Mouse (Mus musculus) right cerebral cortex, postnatal 36 days (tissue): ENCODE data around the gene Cdh22.
A peak's percentile ranks its signal among the peaks of the same experiment; 100 is the strongest.

Experiments used
- DNase-seq, 2 experiments: peaks; one replicate each; pipeline ENCODE4 v3.0.0; 2022; ENCODE audit warnings: low spot score in 2 of 2, mixed read lengths in 1 of 2

Cdh22 gene

DNA sequence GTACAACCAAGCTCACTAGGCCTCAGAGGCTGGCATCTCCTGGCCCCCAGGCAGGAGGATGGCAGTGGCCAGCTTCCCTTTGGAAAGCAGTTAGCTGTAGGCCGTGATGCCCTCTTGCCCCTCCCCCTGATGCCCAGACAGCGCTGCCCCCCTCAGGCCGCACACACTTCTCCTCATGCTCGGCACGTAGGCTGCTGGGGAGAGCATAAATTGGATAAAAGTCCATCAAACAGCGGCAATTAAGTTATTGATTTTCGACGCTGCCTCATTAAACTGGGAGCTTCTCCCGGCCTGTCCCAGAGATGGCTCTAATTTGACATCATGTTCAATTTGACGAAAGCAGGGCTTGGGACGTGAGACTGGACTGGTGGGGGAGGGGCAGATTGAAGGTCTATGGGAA is 76.8 kb downstream of the Cdh22 start:
- DNase-seq: no peak

DNA sequence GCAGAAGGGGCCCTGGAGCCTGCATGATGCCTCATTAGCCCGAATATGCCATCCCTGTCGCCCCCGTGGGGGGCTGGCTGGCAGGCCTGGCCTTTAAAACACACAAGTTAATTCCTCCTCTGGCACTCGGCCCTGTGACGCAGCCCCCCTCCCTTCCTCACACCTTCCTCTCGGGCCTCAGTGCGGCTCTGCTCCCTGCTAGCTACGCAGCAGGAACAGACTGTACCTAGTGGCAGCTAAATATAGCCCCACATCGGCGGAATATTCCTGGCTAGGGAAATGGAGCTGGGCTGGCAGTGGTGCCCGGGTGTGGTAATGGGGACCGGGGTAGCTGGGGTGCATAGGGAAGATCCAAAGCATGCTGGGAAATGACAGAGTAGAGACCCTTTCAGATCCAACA is 81.6 kb downstream of the Cdh22 start:
- DNase-seq: peak; percentile 75 to 81

DNA sequence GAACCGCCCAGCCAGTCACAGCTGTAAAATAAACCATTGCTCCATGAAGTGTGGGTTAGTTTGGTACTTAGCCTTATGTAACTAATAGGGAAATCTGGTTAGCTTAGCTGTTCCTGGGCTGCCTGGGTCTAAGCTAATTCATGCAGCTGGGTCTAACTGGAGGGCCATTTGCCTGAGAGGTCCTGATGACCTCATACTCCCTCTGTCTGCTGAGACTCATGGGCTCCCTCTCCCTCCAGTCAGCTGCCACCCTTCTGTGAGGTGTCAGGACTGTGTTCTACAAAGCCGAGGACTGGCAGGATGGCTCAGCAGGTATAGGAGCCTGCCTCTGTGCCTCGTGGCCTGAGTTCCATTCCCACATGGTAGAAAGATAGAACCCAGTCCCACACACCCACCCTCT is 84.9 kb downstream of the Cdh22 start:
- DNase-seq: no peak

DNA sequence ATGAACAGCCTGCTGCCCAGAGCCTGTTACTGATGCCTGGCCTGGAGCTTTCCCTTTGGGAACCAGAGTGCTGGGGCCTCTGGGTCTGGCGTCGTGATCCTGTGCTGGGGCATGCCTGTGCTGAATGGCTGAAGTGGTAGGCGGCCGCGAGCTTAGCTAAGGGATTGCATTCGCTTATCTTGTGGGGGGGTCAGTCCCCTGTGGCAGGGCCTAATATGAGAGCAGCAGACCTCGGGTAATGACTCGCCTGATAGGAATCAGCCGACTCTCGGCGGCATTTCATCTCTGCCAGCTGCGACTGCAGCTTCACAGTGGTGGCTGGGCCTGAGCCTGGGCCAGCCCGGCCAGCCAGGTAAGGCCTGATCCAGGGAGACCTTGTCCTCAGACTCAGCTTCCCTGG is 88.8 kb downstream of the Cdh22 start:
- no peak for DNase-seq

DNA sequence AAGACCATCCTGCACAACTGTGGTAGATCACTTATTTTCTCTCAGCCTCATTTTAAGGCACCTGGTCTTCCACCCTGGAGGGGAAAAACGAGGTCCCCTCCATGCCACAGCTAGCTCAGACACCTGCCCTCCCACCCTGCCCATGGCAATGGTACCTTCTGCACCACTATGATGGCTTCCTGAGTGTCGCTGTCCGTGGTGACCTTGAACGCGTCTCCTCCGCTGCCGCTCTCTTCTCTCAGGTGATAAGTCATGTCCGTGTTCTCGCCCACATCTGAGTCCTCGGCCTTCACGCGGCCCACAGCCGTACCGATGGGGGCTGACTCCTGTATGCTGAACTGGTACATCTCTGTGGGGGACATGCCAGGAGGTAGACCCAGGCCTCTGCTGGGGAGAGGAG is 91.2 kb downstream of the Cdh22 start:
- DNase-seq: no peak

DNA sequence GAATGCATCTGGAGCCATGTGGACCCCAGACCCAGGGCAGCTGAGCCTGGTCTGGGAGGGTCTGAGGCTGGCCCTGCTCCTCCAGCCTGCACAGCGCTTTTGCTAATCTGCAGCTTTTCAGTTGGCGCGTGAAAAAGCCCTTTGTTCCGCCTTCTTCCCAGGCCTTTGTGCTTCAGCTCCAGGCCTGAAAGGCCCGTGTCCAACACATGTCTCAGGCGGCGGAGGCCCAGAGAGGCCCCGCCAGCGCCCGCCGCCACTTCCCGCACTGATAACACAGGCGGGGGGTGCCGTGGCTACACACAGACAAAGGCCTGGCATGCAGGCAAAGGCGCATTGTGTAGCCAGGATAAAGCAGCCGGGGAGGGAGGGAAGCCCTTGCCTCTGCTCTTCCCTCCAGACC is 98.6 kb downstream of the Cdh22 start:
- DNase-seq: no peak

DNA sequence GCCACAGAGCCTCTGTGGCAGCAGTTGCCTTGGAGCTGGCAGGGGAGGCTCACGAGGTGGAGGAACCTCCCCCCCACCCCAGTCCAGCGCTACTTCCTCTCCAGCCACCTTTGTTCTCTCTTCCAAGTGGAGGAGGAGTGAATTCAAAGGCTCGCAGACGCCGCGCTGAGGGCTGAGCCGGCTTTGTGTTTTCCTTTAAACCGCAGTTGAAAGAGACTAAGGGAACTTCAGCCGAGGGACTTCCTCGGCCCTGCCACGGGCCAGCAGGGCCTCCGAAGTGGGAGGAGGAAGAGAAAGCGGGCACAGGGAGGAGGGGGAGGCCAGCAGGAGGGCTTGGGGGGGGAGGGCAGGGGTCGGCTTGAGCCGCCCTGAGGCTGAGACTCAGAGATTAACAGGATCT is 101.1 kb downstream of the Cdh22 start:
- DNase-seq: no peak

DNA sequence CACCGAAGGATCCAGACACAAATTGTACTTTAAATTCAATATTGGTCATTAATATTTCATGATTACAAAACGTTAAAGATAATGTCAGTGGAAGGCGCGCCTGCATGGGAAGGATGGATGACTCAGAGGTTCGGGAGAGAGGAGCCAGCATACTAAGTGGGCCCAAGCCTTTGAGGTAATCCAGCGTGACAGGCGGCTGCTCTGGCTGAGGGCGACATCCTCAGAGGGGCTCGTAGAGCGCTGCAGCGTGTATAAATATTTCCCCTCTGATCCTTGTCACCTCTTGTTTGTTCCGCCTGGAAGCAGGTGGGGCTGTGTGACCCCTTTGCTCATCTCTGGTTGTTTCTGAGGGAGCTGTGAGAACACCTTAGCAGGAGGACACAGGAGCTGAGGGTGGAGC is 103.2 kb downstream of the Cdh22 start:
- no peak for DNase-seq

DNA sequence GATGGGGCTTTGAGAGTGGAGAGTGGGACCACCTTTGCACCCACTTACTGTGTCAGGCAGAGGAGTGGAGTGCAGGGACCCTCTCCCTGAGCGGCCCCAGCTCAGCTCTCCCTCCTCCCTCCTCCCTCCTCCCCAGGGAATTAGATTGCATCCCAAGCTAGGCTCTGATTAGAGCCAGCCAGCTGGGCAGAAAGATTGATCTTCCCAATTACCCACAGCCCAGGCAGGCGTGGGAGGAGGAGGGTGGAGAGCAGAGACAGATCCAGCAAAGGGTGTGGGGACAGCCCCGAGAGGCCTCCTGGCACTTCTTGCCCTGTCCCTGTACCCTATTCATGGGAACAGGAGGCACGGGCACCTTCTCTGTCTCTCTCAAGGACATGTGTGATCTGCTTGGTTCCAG is 105.5 kb downstream of the Cdh22 start:
- DNase-seq: no peak

DNA sequence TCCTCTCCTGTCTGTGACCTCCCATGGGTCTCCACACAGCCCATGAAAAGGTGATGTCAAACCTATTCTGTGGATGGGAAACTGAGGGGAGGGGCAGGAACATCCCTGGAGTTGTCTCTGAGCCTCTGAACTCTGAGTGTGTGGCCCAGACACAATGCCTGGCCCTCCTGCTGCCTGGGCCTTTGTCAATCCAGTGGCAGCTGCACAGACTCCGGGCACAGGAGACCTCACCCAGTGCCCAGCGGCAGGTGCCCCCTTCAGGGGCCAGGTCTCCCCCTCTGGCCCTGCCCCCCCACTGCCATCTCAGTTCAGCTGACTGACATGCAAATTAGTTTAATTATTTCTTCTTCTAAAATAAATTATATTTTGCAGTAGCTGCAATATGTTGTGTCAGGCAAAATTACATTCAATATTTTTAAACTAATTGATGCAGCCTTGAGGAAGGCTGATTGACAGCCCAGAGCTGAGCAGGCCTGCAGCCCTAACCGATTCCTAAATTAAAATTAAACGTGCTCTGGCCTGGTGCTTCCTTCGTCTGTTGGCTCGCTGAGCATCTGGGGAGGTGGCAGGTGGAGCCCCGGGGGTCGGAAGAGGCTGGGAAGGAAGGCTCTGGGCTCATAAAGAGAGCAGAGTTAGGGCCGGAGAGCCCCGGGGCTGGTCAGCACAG is 107.6 kb downstream of the Cdh22 start:
- no peak for DNase-seq

DNA sequence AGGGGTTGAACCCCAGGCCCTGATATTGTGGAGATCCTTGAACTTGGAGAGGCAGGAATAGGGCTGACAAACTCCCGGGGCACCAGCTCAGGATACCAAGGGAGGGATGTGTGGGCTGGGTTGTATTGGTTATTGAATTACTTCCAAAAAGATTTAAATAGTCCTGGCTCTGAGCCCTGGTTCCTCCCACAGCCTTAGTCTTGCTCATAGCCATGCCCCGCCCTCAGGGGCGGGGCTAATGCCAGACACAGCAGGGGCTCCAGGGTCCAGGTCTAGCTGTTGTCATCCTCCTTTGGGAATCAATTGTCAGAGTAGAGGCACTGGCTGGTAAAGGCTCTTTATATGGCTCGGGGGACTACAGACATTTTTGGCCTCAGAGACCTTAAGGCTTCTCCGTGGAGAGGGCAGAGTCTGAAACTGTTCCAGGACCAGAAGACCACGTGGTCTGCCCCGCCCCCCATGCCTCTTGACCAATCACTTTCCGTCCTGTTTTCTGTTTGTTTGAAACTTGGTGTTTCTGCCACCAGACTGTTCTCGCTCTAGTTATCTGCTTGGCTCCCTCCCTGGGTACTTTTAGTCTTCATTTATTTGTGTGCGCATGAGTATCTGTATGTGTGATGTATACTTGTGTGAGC is 113.3 kb downstream of the Cdh22 start:
- DNase-seq: no peak

DNA sequence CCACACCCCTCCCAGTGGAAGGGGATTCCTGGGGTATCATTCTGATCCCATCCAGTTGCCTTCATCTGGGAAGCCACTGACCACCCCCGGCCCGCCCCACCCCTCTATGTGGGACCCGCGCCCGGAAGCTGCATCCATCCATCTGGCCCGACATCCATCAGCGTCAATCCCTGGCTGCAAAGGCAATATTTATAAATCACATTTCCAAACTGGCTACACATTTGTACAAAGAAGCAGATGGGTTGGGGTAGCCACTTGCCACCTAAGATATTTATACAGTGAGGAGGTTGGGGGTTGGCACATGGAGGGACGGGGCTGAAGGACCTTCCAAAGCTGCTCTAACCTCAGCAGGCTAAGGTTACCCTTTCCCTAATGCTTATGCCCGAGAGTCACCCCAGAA is 113.9 kb downstream of the Cdh22 start:
- DNase-seq: no peak

DNA sequence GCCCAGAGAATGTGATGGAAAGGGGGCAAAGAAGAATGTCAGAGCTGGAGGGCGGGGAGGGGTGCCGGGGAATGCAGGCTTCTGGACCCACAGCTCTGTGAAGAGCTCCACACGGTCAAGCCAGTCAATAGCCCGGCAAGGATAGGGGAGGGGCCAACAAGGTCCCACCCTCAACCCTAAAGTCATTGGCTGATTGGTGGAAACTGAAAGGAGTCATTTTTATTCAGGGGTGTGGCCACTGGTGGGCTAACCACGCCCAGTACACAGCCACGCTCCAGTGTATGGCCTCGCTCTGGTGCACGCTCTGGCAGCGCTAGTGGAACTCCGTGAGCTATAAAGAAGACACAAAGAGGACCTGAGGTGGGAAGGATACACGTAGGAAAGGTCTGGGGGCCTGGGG is 120.9 kb downstream of the Cdh22 start:
- DNase-seq: no peak

DNA sequence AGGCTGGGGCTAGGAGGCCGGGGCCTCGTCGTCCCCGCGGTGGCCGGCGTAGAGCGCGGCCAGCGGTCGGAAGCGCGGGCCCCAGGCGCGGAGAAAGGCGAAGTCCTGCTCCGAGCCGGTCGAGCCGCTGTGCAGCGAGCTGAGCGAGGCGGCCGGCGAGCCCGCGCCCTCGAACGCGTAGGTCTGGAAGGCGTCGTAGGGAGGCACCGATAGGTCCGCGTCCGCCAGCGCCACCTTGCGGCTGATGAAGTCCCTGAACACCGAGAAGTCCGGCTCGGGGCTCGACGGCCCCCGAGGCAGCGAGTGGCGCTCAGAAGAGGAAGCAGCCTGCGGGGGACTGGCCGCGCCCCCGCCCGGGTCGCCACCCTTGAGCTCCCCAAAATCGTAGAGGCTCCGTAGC is 122.5 kb downstream of the Cdh22 start:
- DNase-seq: peak; percentile 32 to 41

DNA sequence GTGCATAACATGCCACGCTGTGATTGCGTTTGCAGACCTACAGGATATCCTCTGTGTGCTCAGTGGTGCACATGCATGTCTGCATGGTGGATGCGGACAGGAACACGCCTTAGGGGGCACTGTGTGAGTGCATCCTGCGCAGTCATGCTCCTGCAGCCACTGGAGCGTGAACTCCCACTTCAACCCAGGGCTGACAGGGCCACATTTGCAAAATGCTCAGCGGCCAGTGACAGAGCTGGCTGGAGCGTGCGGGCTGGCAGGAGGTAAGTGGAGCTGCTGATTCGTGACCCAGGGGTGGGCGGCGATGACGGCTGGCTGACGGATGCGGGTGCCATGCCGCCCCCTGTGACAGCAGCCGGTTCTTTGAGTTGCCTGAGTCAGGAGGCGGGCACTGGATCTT is 128.1 kb downstream of the Cdh22 start:
- no peak for DNase-seq

DNA sequence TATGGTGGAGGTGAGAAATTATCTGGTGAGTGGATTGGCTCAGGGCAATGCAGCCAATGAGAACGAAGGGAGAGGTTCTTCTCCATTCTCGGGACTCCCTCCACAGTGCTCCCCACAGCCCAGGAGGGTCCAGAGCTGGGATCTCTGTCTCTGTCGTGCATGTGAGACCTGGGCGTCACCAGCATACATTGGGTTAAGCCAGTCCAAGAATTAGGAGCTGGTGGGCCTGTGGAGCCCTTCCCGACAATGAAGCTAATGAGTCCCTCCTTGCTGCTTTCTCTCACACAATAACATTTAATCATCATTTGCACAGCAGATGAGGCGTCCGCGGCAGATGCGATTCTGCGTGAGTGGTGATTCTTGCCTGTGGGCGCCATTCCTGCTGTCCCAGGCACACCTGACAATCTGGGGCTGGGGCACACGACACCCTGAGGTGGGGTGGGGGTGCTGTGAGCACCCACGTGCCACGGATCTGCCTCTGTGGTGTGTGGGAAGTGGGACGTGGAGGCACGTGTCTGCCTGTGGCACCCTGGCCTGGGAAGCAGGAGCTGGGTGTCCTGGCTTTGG is 129.1 kb downstream of the Cdh22 start:
- DNase-seq: peak in 1 of 2 experiments; percentile 52

DNA sequence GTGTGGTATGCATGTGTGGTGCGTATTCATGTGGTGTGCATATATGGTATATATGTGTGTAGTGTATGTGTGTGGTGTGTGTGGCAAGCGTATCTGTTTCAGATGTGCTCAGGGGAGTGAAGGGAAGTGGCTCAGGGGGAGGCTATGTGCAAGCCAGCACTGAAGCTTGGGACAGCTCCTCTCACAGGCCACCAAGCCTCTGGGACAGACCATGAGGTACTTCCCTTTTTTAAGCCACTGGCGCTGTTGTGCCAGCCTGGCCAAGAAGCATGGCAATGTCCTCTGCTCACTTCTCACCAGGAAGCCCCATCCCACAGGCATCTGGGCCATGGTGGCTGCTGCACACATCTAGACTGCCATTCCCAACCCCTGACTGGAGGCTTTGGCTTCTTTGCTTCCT is 131.7 kb downstream of the Cdh22 start:
- no peak for DNase-seq

DNA sequence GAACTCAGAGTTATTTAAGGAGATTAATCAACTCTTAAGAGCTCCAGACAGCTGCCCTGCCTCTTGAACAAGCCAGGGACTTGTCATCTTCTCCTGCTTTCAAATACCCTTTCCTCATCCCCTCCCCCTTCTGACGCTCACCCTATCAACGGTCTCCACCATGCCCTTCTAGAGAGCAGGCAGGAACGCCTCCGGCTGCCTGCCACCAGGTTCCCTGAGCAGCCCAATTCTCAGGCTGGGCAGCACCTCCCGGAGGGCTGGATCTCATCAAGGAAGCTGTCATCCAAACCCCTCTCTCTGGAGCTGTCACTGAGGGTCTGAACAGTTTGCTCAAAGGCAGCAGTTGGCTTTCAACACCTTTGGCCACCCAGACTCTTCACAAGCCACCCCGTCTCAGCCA is 133.9 kb downstream of the Cdh22 start:
- no peak for DNase-seq

DNA sequence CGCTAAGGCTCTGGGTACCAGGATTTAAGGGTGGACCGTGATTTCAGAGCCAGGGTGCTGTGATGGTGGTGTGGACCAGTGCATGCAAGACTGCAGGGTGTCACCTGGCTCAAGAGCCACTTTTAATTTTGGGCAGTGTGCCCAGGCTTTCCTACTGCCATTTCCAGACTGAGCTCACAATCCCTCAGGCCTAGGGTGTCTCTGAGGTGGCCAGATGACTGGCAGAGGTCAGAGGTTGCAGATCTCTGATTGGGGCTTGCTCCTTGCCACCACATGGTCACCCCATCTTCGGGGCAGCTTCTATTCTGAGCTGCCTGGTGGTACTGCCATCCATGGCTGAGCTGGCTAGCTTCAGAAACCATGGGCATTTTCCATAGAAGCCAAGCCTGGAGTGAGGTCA is 135.8 kb downstream of the Cdh22 start:
- no peak for DNase-seq

DNA sequence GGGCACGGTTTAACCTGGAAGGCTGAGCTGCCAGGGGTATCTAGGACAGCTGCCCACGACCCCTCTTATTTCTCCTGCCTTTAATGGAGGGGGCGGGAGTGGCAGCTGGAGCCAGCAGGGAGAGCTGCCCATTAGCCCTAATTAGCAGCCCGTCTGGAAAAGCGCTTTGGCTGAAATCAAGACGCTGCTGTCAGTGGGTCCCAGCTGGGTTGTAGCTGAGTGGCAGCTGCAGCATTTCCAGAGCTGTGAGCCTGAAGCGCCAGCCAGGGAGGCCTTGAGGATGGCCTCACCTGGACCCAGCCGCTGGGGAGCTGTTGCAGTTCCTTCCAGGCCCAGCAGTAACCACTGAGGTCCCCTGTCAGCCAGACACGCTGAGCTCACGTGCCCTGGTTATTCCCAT is 138.3 kb downstream of the Cdh22 start:
- DNase-seq: no peak

DNA sequence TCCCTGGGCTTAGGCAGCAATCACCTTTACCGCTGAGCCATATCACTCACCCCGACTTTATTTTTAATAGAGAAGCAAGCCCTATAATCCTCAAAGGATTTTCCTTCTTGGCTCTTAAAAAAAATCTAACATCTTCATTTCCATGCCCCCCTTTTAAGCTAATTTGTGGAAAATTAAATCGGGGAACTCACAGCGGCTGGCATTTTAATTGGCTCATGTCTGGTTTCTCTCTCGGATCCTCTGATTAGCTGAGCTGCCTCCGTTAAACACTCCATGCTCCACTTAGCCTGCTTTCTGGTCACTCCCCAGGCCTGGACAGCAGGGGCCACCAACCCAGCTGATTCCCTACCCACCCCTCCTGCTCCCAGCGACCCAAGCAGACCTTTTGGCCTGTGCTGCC is 142.3 kb downstream of the Cdh22 start:
- DNase-seq: no peak

DNA sequence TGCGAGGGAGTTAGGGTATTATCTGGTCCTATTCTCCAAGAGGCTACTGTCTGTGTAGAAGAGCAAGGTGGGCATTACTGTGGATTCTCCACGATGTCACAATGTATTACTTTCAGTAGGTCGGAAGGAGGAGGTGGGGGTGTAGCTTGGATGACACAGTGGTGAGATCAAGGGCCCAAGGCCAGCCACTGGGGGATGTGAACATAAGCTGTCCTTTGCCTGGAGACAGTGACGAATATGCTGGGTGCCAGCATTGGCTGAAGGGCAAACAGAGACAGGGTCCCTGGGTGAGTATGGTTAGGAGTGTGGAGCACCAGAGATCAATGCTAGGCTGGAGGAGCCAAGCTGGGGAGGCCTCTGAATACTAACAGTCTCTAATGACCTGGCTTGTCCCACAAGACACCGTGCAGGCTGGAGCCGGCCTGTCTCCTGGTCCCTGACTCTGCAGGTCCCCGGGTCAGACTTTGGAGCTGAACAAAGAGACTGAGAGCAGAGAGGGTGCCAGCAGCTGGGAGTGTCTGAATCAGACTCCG is 143.2 kb downstream of the Cdh22 start:
- no peak for DNase-seq

DNA sequence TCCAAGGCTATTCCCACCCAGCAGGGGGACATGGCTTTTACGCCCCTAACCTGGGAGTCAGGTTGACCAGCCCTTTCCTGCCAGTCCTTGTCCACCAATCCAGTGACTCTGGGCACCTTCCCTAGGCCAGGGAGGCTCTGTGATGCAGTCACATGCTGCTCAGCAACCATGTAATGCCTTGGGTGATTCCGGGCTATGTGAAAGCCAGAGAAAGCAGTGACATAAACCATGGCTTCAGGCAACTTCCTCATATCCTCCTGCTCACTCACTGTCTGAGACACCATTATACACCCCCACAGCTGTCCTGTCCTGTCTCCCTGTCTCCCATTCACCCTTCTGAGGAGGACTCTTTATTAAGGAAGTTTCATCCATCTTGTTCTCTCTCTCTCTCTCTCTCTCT is 144.0 kb downstream of the Cdh22 start, which contains the start of gene 1700025C18Rik:
Gene 1700025C18Rik, minus strand, starts transcription at position 101 of the 400 bp plus-strand sequence.
- no peak for DNase-seq
